Comparison of ENCODE assay signal across 27 mouse cellular contexts in the genomic region with DNA sequence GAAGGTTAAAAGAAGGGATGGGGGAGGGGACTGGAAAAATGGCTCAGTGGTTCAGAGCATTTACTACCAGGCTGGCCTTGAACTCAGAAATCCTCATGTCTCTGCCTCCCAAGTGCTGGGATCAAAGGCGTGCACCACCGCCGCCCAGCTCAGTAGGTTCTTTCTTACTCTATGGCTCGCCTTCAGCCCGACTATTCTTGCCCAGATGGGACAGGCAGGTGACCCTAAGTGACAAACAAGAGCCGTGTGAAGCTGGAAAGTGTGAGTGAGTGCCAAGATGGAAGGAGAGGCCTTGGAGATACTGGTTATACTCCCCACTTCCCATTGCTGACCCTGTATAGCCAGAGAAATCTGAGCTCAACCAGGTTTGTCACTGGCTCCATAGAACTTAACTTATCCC. TPM values are rescaled to one million over a fixed set of nuclear protein-coding genes. Genes with fewer than 3 reads are reported as not detected.
DNase-seq lines count a peak whose midpoint lies in the region; ATAC-seq lines count a peak whose summit lies in the region.
"Had no signal": no experiment of that assay in that cellular context is flagged by ENCODE, and none has a peak within 500 bp of the region (broad histone marks: within the 10 kb centered on the region; RNA-seq: fewer than 3 reads in every experiment).

No protein-coding gene starts in this region.

- 0 out of 2 replicates have a peak overlapping the region, but pooled peaks have one; percentile 7 for H3K4me3 ChIP-seq in midbrain, embryonic 10.5 days
- no peak overlapping the region for H3K4me3 ChIP-seq in midbrain, embryonic 11.5 days (ENCODE audit: low read depth, low read length)
- H3K4me3 ChIP-seq in neural tube, embryonic 15.5 days (replicated peaks): no peak overlapping the region

- DNase-seq in cerebellum, adult 11-12 months: peak; percentile 68
- DNase-seq in cerebellum, postnatal 4 days (ENCODE audit: low spot score in 2 of 2): no peak
- DNase-seq in heart, adult 11 months: peak; percentile 91
- no peak for DNase-seq in heart, postnatal 14 days
- DNase-seq in midbrain, embryonic 10.5 days (ENCODE audit: low spot score): no peak
- no peak for DNase-seq in midbrain, embryonic 11.5 days (ENCODE audit: low spot score, missing footprints)
- no peak for DNase-seq in neural tube, embryonic 10.5 days (ENCODE audit: extremely low spot score, low spot score)
- DNase-seq: adrenal gland, adult 8-10 months; adrenal gland, postnatal 14 days; adrenal gland, postnatal 36 days; B cell, adult 2 months; cerebellum, adult 18-20 months; cerebellum, adult 8-10 months; cerebellum, postnatal 10 days; cerebellum, postnatal 25 days; forebrain, postnatal 0 days had no signal

- no peak overlapping the region for H3K4me2 ChIP-seq in midbrain, embryonic 11.5 days
- H3K4me2 ChIP-seq in neural tube, embryonic 15.5 days: 0 out of 2 replicates have a peak overlapping the region, but pooled peaks have one; percentile 5

- ATAC-seq in midbrain, embryonic 11.5 days (ENCODE audit: low FRiP score): no peak
- no peak for ATAC-seq in neural tube, embryonic 15.5 days (ENCODE audit: low FRiP score)
- ATAC-seq: activated CD4-positive, CD25-positive, alpha-beta regulatory T cell, adult 4 months; CD4-positive, CD25-positive, alpha-beta regulatory T cell, adult 4 months; forebrain, embryonic 13.5 days; forebrain, embryonic 15.5 days; forebrain, postnatal 0 days; Patski had no signal

- peaks cover 19% of the 10 kb centered on the region for H3K27me3 ChIP-seq in midbrain, embryonic 10.5 days (ENCODE audit: low read depth, poor library complexity, severe bottlenecking)
- no peaks in the 10 kb centered on the region for H3K27me3 ChIP-seq in midbrain, embryonic 11.5 days (ENCODE audit: control insufficient read depth, insufficient read depth, low read length)
- H3K27me3 ChIP-seq in neural tube, embryonic 15.5 days (replicated peaks): no peaks in the 10 kb centered on the region
- H3K27me3 ChIP-seq: CH12.LX; embryonic facial prominence, embryonic 12.5 days; forebrain, embryonic 13.5 days; forebrain, embryonic 15.5 days; Patski had no signal

- WGBS in midbrain, embryonic 10.5 days: 92% methylated on average over 6 of the region's 6 CpGs
- WGBS in midbrain, embryonic 11.5 days: 96% methylated on average over 6 of the region's 6 CpGs
- WGBS in neural tube, embryonic 15.5 days: 91% methylated on average over 6 of the region's 6 CpGs

- no peaks in the 10 kb centered on the region for H3K9me3 ChIP-seq in midbrain, embryonic 10.5 days (replicated peaks)
- H3K9me3 ChIP-seq in midbrain, embryonic 11.5 days (ENCODE audit: control insufficient read depth, low read length): no peaks in the 10 kb centered on the region
- no peaks in the 10 kb centered on the region for H3K9me3 ChIP-seq in neural tube, embryonic 15.5 days (replicated peaks)
- H3K9me3 ChIP-seq: embryonic facial prominence, embryonic 10.5 days; embryonic facial prominence, embryonic 12.5 days; forebrain, embryonic 13.5 days; forebrain, embryonic 15.5 days; G1E had no signal

- peaks cover 14% of the 10 kb centered on the region for H3K36me3 ChIP-seq in midbrain, embryonic 10.5 days
- no peaks in the 10 kb centered on the region for H3K36me3 ChIP-seq in midbrain, embryonic 11.5 days (ENCODE audit: control insufficient read depth, insufficient read depth, low read length)
- H3K36me3 ChIP-seq in neural tube, embryonic 15.5 days: peaks cover 11% of the 10 kb centered on the region; the same call in 1 of the 2 replicates

- intact Hi-C loops in heart, postnatal 14 days (cut with DNase I): no loop called here

- H3K27ac ChIP-seq in midbrain, embryonic 10.5 days (replicated peaks): no peak overlapping the region
- no peak overlapping the region for H3K27ac ChIP-seq in midbrain, embryonic 11.5 days (ENCODE audit: low read depth, low read length)
- H3K27ac ChIP-seq in neural tube, embryonic 15.5 days (replicated peaks): no peak overlapping the region
- H3K27ac ChIP-seq: embryonic facial prominence, embryonic 10.5 days; embryonic facial prominence, embryonic 12.5 days; forebrain, embryonic 13.5 days; forebrain, embryonic 15.5 days had no signal

- H3K4me1 ChIP-seq in midbrain, embryonic 10.5 days: peaks cover 44% of the 10 kb centered on the region
- H3K4me1 ChIP-seq in midbrain, embryonic 11.5 days (ENCODE audit: control insufficient read depth, insufficient read depth, low read length): peaks cover 14% of the 10 kb centered on the region
- peaks cover 43% of the 10 kb centered on the region for H3K4me1 ChIP-seq in neural tube, embryonic 15.5 days

- H3K9ac ChIP-seq in midbrain, embryonic 11.5 days (ENCODE audit: low read length): no peak overlapping the region
- H3K9ac ChIP-seq in neural tube, embryonic 15.5 days (replicated peaks): no peak overlapping the region
- H3K9ac ChIP-seq: forebrain, embryonic 13.5 days had no signal

RNA-seq across cellular contexts. Expression of gene Gpr137, which starts 1.4 kb away (rescaled TPM):
- total RNA-seq in heart, postnatal 14 days (2021): 10 to 100 TPM; 34.1 to 40.0 TPM
- polyA plus RNA-seq in midbrain, embryonic 10.5 days (2016; fragmentation: Nextera tagmentation; extraction: Ambion mirVana): 29.5 and 33.9 TPM in 2 replicates
- 28.0 and 32.0 TPM in 2 replicates for polyA plus RNA-seq in midbrain, embryonic 11.5 days (2014; fragmentation: Nextera tagmentation; extraction: Ambion mirVana)
- polyA plus RNA-seq in neural tube, embryonic 15.5 days (2015; fragmentation: Nextera tagmentation; extraction: Ambion mirVana): 59.8 and 72.3 TPM in 2 replicates

RNA-seq across cellular contexts. Expression of gene Bad, which starts 2.0 kb away (rescaled TPM):
- total RNA-seq in heart, postnatal 14 days (2021): 10 to 100 TPM; 28.6 to 29.9 TPM
- polyA plus RNA-seq in midbrain, embryonic 10.5 days (2016; fragmentation: Nextera tagmentation; extraction: Ambion mirVana): 66.6 and 69.8 TPM in 2 replicates
- polyA plus RNA-seq in midbrain, embryonic 11.5 days (2014; fragmentation: Nextera tagmentation; extraction: Ambion mirVana): 53.7 and 55.9 TPM in 2 replicates
- polyA plus RNA-seq in neural tube, embryonic 15.5 days (2015; fragmentation: Nextera tagmentation; extraction: Ambion mirVana): 90.8 and 90.9 TPM in 2 replicates

RNA-seq across cellular contexts. Expression of gene Kcnk4, which starts 9.4 kb away (rescaled TPM):
- total RNA-seq in heart, postnatal 14 days (2021): under 1 TPM in 1 of 2 experiments, not detected in 1; 0.26 TPM
- polyA plus RNA-seq in midbrain, embryonic 10.5 days (2016; fragmentation: Nextera tagmentation; extraction: Ambion mirVana): 0.11 TPM in 1 of 2 replicates, not detected in the other
- polyA plus RNA-seq in midbrain, embryonic 11.5 days (2014; fragmentation: Nextera tagmentation; extraction: Ambion mirVana): not detected in 2 replicates
- 11.8 and 13.8 TPM in 2 replicates for polyA plus RNA-seq in neural tube, embryonic 15.5 days (2015; fragmentation: Nextera tagmentation; extraction: Ambion mirVana)
- total RNA-seq: G1E had no signal
- polyA plus RNA-seq: activated CD4-positive, CD25-positive, alpha-beta regulatory T cell, adult 4 months; CD4-positive, CD25-positive, alpha-beta regulatory T cell, adult 4 months; embryonic facial prominence, embryonic 10.5 days; forebrain, embryonic 11.5 days; forebrain, embryonic 13.5 days had no signal

RNA-seq across cellular contexts. Expression of gene Catsperz, which starts 18.5 kb away (rescaled TPM):
- not detected for total RNA-seq in heart, postnatal 14 days (2021)
- polyA plus RNA-seq in midbrain, embryonic 10.5 days (2016; fragmentation: Nextera tagmentation; extraction: Ambion mirVana): 0.35 and 0.43 TPM in 2 replicates
- polyA plus RNA-seq in midbrain, embryonic 11.5 days (2014; fragmentation: Nextera tagmentation; extraction: Ambion mirVana): not detected in 2 replicates
- polyA plus RNA-seq in neural tube, embryonic 15.5 days (2015; fragmentation: Nextera tagmentation; extraction: Ambion mirVana): 6.8 TPM in 2 replicates
- total RNA-seq: adrenal gland, adult 8-10 months; adrenal gland, postnatal 14 days; adrenal gland, postnatal 36 days; CH12.LX had no signal
- polyA plus RNA-seq: activated CD4-positive, CD25-positive, alpha-beta regulatory T cell, adult 4 months; CD4-positive, CD25-positive, alpha-beta regulatory T cell, adult 4 months; forebrain, embryonic 11.5 days; forebrain, embryonic 13.5 days; G1E had no signal

RNA-seq across cellular contexts. Expression of gene Esrra, which starts 22.1 kb away (rescaled TPM):
- total RNA-seq in heart, postnatal 14 days (2021): 100 to 1,000 TPM; 128 to 136 TPM
- 8.9 and 9.5 TPM in 2 replicates for polyA plus RNA-seq in midbrain, embryonic 10.5 days (2016; fragmentation: Nextera tagmentation; extraction: Ambion mirVana)
- 3.4 and 3.7 TPM in 2 replicates for polyA plus RNA-seq in midbrain, embryonic 11.5 days (2014; fragmentation: Nextera tagmentation; extraction: Ambion mirVana)
- 16.9 and 17.1 TPM in 2 replicates for polyA plus RNA-seq in neural tube, embryonic 15.5 days (2015; fragmentation: Nextera tagmentation; extraction: Ambion mirVana)

Comparison
In these comparisons a context has a peak if more than half of its experiments do, and no peak if none do; other contexts are left out.
1. DNase-seq: peak in cerebellum, adult 11-12 months (single experiment) and heart, adult 11 months (single experiment); none in cerebellum, postnatal 4 days (0 of 2), heart, postnatal 14 days (0 of 2), midbrain, embryonic 10.5 days (single experiment), midbrain, embryonic 11.5 days (single experiment) and neural tube, embryonic 10.5 days (single experiment).
2. RNA of gene Kcnk4, which starts 9.4 kb away (polyA plus RNA-seq): 11.8 to 13.8 TPM in neural tube, embryonic 15.5 days; 0.11 TPM in midbrain, embryonic 10.5 days and not detected in midbrain, embryonic 11.5 days; every median in the first group is over 10 times any median in the second.